Mouse (Mus musculus): ENCODE data around the gene Fam92b. TPM values are rescaled to one million over a fixed set of nuclear protein-coding genes. Genes with fewer than 3 reads are reported as not detected.

Gene Fam92b
- polyA plus RNA-seq (2012; ENCODE audit: insufficient read depth, insufficient read length, low replicate concordance, missing spikeins) = not detected in 2 replicates

DNA sequence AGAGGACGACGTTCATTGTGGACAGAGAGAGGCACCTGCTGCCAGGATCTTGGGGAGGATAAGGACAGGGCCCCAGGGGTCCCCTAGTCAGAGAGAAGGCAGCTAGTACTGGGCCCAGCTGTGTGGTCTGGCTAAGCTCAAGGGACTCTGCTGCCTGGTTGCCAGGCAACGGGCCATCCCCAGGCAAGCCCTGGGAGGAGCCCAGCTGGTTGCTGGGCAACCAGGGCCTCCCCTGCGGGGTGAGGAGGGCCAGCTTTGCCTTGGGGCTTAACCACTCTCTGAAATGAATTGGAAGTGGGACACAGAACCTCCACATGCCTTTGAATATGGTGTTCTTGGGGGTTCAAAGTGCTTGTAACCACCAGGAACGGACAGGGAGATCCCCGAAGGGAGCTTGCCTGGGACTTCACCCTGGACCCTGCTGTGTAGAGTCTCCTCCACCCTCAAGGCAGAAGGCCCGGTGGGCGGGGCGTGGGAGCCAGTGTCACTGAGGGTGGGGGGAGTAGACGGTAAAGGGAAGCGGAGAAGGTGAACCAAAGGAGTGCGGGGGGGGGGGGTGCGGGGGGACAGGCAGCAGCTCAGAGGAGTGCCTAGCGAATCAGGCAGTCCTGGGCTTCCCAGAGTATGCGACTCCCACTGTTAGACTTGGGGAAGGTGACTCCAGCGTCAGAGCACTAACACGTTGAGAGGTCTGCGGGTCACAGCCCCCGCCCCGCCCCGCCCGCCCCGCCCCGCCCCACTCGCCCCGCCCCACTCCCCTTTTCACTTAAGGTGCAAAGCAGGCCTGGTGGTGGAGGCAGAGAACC lies at the start of gene Fam92b:
TSS of gene Fam92b (minus strand) at position 149 of the 806 bp plus-strand sequence.
- WGBS = 4% methylated on average over 26 of the region's 26 CpGs
- H3K4me1 ChIP-seq (ENCODE audit: control insufficient read depth, insufficient read depth, low read length) = peaks cover 25% of the 10 kb centered on the region
- TF ChIP-seq POLR2A (IDR thresholded peaks at IDR 0.05; ENCODE audit: insufficient read depth, low read depth, low read length) = no peak
- no peak for TF ChIP-seq CTCF (IDR thresholded peaks at IDR 0.05; ENCODE audit: insufficient read depth, low read depth, low read length)
- H3K27ac ChIP-seq (ENCODE audit: insufficient read depth, low read depth, low read length) = 0 out of 2 replicates have a peak within 1 kb of the TSS, but pooled peaks have one; percentile 6
- H3K4me3 ChIP-seq (ENCODE audit: insufficient read depth, low read depth, low read length) = no peak within 1 kb of the TSS

DNA sequence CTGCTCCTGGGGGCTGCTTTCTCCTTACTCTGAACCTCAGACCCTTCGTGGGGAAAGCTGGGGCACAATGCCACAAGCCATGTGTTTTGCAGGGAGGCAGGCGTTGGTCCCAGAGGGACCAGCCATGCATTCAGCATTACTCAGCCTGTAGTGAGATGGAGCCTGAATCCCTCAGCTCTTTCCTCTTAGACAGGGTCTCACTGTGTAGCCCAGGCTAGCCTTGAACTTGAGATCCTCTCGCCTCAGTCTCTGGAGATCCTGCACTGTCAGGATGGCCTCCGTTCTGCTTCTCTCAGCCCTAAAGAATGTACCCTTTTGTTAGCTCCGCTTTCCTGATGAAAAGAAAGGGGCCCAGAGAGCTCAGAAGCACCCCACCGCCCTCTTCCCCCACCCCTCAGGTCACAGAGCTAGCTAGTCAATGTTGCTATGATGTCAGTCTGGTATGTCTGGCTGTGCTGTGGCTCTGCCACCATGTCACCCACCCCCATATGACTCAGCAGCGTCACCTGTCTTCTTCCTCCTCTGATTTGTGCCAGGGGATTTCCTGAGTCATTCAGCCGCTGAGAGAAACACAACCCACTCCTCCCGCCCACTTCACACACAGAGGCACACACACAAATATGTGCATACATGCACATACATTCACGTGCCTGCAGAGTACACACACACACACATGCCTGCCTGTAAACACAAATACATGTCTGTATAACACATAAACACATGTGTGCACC lies 48.3 kb upstream of the Fam92b start:
- peaks cover 50% of the 10 kb centered on the region for H3K4me1 ChIP-seq (ENCODE audit: control insufficient read depth, insufficient read depth, low read length)
- H3K4me3 ChIP-seq (ENCODE audit: insufficient read depth, low read depth, low read length) = no peak overlapping the region
- WGBS = 36% methylated on average over 10 of the region's 10 CpGs
- peak overlapping the region; percentile 64 for H3K27ac ChIP-seq (ENCODE audit: insufficient read depth, low read depth, low read length)
- no peak for TF ChIP-seq CTCF (IDR thresholded peaks at IDR 0.05; ENCODE audit: insufficient read depth, low read depth, low read length)
- TF ChIP-seq POLR2A (IDR thresholded peaks at IDR 0.05; ENCODE audit: insufficient read depth, low read depth, low read length) = no peak

DNA sequence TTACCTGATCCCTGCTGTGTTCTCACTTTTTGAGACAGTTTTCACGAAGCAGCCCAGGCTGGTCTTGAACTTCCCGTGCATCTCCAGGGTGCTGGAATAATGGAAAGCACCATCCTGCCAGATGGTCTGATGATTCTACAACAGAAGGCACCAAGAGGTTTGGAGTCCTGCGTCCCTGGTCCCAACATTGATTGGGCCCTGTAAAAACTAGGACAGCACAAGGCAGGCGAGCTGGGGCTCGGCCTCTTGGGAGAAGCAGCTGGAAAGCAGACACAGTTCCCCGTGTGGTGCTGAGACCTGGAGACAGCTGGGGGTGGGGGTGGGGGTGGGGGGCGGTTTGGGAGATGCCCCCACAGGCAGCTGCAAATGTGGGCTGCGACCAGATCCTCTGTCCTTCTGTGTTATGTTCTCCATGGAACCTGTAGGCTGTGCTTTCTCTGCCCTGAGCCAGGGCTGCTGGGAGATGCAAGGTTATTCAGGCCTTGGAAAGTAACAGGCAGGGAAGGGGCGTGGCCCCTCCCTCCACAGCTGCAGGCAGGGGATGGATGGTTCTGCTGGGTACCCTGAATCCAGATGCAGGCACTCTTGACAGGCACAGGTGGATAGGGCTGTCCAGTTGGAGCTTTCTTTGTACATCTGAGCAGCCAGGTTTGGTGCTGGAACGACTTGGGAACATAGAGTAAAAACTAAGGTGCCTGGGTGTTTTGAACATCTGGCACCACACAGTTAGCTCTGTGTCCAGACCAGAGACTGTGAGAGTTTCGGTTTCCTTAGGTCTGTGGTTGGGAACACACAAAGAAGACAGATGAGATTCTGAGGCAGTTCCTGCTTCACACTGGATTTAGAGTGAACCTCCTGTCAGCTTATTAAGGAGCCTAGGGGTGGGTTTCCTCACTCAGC lies 47.5 kb upstream of the Fam92b start:
- peak overlapping the region; percentile 64 for H3K27ac ChIP-seq (ENCODE audit: insufficient read depth, low read depth, low read length)
- no peak overlapping the region for H3K4me3 ChIP-seq (ENCODE audit: insufficient read depth, low read depth, low read length)
- peaks cover 42% of the 10 kb centered on the region for H3K4me1 ChIP-seq (ENCODE audit: control insufficient read depth, insufficient read depth, low read length)
- TF ChIP-seq POLR2A (IDR thresholded peaks at IDR 0.05; ENCODE audit: insufficient read depth, low read depth, low read length) (no peak), CTCF (IDR thresholded peaks at IDR 0.05; ENCODE audit: insufficient read depth, low read depth, low read length) (no peak)
- 57% methylated on average over 11 of the region's 11 CpGs for WGBS

DNA sequence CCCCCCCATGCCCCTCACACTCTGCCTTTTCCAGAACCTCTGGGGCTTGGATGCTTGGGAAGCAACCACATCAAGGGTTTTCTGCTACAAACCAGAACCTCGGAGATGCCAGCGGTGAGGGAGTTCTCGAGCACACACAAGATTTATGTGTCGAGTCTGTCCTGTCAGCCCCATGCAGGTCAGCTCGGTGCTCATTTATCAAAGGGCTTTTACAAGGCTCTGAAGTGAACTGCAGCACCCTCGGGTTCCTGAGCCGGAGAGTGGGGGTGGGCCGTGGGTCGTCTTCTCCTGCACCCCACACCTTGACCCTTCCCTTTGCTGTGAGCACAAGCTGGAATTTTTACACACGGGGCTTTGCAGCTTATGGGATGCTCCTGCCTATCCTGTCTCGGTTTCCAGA lies 45.3 kb upstream of the Fam92b start:
- Histone ChIP-seq H3K4me3 (ENCODE audit: insufficient read depth, low read depth, low read length) (no peak overlapping the region), H3K4me1 (ENCODE audit: control insufficient read depth, insufficient read depth, low read length) (peaks cover 28% of the 10 kb centered on the region), H3K27ac (ENCODE audit: insufficient read depth, low read depth, low read length) (no peak overlapping the region)
- TF ChIP-seq POLR2A (IDR thresholded peaks at IDR 0.05; ENCODE audit: insufficient read depth, low read depth, low read length) (no peak), CTCF (IDR thresholded peaks at IDR 0.05; ENCODE audit: insufficient read depth, low read depth, low read length) (no peak)
- 81% methylated on average over 11 of the region's 11 CpGs for WGBS

DNA sequence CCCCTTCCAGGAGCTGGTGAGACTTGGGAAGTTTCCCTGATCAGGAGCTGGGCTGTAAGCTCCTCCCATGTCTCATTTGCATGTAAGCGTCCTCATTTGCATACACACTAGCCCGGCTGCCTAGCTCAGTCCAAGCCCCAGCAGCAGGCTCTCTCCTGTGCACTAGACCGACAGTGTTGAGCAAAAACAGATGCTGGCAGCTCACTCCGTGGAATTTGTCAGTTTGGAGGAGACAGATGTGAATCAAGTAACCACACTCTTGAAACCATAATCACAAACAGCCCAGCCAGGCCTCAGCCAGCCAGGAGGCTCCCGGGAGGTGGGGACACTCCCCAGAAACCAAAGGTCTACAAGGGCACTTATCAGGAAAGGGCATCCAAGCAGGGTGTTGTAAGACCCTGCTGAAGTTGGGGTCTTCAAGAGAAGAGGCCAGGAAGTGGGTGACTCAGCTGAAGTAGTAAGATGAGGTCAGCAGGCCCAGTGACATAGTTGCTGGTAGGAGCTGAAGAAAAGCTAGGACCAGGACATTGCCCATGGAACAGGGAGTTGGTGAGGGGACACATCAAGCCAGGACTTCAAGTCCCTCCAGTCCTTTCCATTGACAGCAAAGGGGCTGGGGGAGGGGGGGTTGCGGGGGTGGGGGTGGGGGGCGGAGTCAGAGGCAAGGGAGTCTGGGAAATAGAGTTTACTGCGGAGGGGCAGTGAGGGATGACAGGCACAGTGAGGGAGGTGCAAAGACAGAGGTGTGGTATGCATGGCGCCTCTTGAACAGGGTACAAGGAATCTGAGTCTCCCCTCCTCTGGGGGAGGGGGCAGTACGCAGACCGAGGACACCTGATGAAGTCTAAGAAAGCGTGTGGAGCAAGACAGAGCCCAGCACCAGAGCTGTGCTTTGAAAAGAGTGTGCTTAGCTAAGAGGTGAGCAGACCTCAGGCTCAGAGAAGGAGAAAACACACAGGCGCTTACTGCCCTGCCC lies 39.9 kb upstream of the Fam92b start:
- no peak overlapping the region for H3K4me3 ChIP-seq (ENCODE audit: insufficient read depth, low read depth, low read length)
- no peak overlapping the region for H3K27ac ChIP-seq (ENCODE audit: insufficient read depth, low read depth, low read length)
- peaks cover 7% of the 10 kb centered on the region; the same call in 1 of the 2 replicates for H3K4me1 ChIP-seq (ENCODE audit: control insufficient read depth, insufficient read depth, low read length)
- no peak for TF ChIP-seq CTCF (IDR thresholded peaks at IDR 0.05; ENCODE audit: insufficient read depth, low read depth, low read length)
- WGBS = 39% methylated on average over 13 of the region's 13 CpGs

DNA sequence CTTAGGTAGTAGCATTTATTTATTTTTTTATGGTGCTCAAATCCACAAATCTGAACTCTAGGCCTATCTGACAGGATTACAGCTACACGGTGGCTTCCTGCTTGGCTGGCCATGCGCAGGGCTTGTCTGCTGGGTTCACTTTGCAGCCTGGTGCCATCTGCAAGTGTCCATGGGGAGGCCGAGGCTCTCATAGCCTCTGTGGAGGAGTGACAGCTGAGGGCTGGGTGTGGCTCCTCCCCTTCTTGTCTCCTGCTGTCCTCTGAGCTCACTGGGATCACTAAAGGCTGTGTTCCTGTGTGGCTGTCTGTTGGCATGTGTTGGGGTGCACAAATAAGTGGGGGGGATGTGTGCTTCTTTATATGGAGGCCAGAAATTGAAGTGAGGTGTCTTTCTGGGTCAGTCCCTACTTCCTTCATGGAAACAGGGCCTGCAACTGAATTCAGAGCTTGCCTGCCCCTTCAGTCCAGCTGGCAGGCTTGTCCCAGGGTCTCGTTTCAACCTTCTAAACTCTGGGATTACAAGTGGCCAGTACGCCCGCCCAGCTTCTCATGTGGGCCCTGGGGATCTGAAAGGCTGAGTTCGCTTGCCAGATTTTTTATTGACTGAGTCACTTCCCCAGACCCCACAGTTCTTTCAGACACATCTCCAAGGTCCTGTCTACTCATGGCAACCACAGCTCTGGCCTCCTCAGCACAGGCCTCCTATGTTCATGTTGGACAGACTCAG lies 38.3 kb upstream of the Fam92b start:
- TF ChIP-seq CTCF (IDR thresholded peaks at IDR 0.05; ENCODE audit: insufficient read depth, low read depth, low read length) (no peak), POLR2A (IDR thresholded peaks at IDR 0.05; ENCODE audit: insufficient read depth, low read depth, low read length) (no peak)
- Histone ChIP-seq H3K27ac (ENCODE audit: insufficient read depth, low read depth, low read length) (no peak overlapping the region), H3K4me1 (ENCODE audit: control insufficient read depth, insufficient read depth, low read length) (peaks cover 7% of the 10 kb centered on the region; the same call in 1 of the 2 replicates), H3K4me3 (ENCODE audit: insufficient read depth, low read depth, low read length) (no peak overlapping the region)
- WGBS = 72% methylated on average over 7 of the region's 7 CpGs

DNA sequence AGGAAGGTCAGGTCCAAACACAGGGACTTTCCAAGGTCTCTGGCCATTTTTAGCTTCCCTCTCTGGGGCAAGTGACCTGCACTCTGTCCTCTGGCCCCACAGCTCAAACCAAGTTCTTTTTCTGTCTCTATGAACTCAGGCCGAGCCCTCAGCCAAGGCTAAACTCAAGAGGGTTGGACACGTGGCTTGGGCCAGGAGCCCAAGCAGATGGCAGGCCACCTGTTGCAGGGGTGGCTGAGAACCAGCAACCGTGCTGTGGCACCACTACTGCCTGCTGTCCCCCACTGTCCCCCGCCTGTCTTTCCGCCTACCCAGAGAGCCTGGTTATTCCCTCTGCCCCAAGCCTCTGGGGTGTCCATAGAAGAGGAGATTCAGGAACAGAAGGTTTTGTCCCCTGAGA lies 36.7 kb upstream of the Fam92b start:
- H3K4me3 ChIP-seq (ENCODE audit: insufficient read depth, low read depth, low read length) = no peak overlapping the region
- 53% methylated on average over 5 of the region's 5 CpGs for WGBS
- no peak overlapping the region for H3K27ac ChIP-seq (ENCODE audit: insufficient read depth, low read depth, low read length)
- peaks cover 7% of the 10 kb centered on the region; the same call in 1 of the 2 replicates for H3K4me1 ChIP-seq (ENCODE audit: control insufficient read depth, insufficient read depth, low read length)
- no peak for TF ChIP-seq CTCF (IDR thresholded peaks at IDR 0.05; ENCODE audit: insufficient read depth, low read depth, low read length)
